Mouse (Mus musculus): ENCODE data around the gene Spag8. TPM values are rescaled to one million over a fixed set of nuclear protein-coding genes. Genes with fewer than 3 reads are reported as not detected.

The Spag8 gene
- under 1 TPM; 0.21 to 0.31 TPM for total RNA-seq (2021)

DNA sequence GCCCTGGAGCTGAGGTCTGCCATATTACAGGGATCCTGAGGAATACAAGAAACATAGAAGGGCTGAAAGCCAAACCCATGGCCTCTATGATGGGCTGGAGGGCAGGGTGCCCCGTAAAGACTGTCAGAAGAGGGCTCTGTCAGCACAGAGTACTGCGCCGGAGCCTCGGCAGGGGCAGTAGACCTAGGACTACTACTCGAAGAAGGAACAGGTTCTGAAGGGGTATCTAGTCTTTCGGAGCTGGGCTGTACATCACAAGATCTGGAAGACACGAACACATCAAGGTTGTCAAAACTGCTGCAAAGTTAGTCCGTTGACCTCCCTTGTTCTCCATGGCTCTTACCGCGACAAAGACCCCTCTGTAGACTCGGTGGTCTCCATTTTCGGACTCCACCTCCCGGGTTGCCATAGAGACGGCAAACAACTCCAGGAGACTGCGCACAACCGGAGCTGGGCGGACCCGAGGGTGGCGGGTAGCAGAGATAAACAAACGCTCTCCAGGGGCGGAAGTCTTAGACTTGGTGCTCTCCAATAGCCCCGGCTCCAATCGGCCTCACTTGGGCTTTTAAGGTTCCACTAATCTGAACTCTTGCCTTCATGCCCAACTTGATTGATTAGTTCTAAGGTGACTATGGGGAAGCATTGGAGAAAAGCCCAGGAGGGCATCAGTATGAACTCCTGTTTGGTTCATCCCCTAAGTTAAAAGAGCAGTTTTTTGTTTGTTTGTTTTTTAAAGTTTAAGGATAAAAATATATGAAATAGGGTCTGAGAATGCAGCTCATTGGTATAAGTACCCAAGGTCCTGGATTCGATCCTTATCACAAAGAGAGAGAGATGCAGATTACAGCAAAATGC lies at the start of gene Spag8:
Gene Spag8, minus strand, starts transcription at position 434 of the 855 bp plus-strand sequence.
- DNase-seq (ENCODE audit: low spot score), result no peak
- intact Hi-C loops (cut with DNase I), result loop anchor here (2.0 kb wide), 1 partner anchor 21 kb away; no protein-coding TSS in a partner anchor

DNA sequence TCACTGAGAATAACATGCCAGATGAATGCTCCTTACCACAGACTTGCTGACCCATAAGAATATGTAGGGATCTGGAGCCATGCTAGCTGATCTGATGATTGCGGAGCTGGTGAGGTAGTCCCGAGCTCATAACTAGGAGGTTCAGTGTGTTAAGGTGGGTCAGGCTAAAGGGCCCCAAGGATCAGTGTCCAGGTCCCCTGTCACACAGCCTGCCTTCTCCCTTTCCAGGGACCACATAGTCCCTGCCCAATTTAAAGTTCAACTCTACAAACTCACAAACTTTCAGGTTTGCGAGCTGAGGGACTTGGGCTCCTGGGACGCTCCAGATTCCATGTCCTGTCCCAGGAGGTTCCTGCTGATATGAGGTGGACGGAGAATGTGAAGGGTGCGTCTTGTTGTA lies 47.3 kb upstream of the Spag8 start, which contains the start of gene Olfr70:
Gene Olfr70, minus strand, starts transcription at position 101 of the 400 bp plus-strand sequence.
- intact Hi-C loops (cut with DNase I), result no loop called here
- DNase-seq (ENCODE audit: low spot score), result no peak

DNA sequence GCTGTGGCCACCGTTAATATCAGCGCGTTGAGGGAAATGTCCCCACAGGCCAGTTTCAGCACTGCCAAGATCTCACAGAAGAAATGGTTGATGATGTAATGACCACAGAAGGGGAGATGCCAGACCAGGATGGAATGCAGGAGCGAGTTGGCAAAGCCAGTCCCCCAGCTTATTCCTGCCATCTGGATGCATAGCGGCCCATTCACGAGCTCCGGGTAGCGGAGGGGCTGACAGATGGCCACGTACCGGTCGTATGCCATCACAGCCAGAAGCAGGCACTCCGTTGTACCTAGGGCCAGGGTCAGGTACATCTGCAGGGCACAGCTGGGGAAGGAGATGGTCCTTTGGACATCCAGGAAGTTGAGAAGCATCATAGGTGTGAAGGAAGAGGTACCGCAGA lies 43.2 kb upstream of the Spag8 start:
- DNase-seq (ENCODE audit: low spot score), result no peak
- intact Hi-C loops (cut with DNase I), result no loop called here

DNA sequence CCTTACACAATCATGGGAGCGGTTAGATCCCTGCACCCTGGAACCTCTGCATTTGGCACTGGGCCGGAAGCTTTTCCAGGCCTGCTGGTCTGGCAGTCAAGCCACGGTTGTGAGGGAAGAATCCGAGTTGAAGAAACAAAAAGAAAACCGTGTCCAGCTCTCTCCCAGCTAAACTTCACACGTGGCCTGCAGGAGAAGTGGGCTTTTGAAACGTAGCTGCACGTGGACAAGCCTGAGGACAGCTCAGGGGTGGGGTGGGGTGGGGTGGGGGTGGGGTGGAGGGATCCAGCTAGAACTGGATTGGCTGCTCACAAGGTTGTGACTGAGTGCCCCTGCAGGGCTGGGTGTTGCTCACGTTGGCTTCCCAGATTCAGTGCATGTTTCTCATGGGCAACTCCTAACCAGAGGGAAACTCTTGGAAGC lies 41.9 kb upstream of the Spag8 start:
- intact Hi-C loops (cut with DNase I), result no loop called here
- DNase-seq (ENCODE audit: low spot score), result peak; percentile 61

DNA sequence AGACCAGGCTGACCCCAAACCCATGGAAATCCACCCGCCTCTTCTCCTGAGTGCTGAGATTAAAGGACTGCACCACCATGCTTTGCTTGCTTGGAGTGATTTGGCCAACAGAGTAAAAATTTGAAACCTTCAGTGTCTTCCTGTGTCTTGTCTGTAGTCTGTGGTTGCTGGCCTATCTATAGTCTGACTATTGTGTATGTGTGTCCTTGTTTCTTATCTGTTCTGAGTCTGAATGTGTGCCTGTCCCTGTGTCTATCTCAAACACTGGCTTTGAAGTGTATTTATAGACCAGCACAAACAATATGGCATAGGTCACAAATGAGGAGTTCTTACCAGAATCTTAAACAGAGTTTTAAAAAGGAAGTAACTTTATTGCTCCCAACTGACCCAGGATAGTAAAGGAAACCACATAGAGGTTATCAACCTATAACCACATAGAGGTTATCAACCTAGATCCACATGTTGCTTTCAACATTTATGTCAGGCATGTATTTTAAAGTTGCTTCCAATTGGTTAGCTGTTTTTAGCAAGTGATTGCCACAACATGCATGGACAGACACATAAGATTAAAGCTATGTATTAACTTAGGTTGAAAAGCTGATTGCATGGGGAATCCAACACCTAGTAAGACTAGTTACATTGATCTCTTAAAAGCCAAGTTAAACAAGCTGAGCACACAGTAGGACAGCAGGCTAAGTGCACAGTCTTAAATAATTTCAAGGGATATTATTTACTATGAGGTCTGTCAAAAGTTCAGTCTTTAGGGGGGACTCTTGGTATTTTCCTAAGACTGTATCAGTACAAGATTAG lies 41.2 kb upstream of the Spag8 start:
- no peak for DNase-seq (ENCODE audit: low spot score)
- intact Hi-C loops (cut with DNase I), result no loop called here

DNA sequence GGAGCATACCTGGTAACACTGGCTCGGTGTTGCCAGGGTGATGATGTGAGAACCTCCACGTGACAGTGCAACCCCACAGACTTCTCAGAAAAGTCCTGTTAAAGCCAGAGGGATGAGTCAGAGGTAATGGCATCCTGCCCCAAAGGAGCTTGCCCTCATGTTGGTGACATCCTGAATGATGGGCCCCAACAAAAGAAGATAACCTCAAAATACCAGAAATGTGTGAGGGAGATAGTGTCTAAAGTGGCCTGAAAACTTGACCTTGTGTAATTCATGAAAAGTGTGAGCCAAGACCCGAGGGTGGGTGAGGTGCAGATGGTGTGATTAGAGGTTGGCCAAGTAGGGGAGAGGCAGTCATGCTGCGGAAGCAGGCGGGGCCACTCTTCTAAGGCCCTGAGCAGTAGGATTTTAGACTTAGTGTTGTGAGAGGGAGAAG lies 40.4 kb upstream of the Spag8 start:
- DNase-seq (ENCODE audit: low spot score), result peak; percentile 49
- intact Hi-C loops (cut with DNase I), result no loop called here

DNA sequence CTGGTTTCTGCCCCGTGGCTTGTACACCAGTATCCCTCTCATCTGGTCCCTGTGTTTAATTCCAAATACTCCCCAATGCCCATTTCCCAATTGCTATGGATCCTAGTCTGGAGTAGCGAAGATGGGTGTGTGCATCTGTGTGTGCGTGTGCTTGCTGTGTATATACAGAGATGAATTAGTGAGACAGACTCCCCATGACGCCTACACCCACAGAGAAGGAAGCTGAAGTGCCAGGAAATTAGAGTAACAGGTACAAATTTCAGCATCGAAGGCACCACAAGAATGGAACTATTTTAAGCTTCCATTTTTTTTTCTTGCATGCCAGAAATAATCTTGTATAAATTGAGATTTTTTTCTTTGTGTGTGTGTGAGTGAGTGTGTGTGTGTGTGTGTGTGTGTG lies 37.6 kb upstream of the Spag8 start:
- no peak for DNase-seq (ENCODE audit: low spot score)

DNA sequence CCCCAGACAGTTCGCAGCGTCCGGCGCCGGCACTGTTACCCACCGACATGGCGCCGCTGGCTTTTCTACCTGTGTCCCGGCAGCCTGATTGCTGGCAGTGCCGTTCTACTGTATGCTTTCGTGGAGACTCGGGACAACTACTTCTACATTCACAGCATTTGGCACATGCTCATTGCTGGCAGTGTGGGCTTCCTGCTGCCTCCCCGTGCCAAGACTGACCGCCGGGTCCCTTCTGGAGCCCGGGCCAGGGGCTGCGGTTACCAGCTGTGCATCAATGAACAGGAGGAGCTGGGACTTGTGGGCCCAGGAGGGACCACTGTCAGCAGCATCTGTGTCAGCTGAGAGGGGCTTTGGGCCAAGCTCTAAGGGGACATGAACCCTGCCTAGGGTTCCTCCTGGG lies 36.6 kb upstream of the Spag8 start:
- intact Hi-C loops (cut with DNase I), result no loop called here
- no peak for DNase-seq (ENCODE audit: low spot score)

More for the DNA sequence above, 37.6 kb upstream of the Spag8 start:
- intact Hi-C loops (cut with DNase I), result no loop called here

DNA sequence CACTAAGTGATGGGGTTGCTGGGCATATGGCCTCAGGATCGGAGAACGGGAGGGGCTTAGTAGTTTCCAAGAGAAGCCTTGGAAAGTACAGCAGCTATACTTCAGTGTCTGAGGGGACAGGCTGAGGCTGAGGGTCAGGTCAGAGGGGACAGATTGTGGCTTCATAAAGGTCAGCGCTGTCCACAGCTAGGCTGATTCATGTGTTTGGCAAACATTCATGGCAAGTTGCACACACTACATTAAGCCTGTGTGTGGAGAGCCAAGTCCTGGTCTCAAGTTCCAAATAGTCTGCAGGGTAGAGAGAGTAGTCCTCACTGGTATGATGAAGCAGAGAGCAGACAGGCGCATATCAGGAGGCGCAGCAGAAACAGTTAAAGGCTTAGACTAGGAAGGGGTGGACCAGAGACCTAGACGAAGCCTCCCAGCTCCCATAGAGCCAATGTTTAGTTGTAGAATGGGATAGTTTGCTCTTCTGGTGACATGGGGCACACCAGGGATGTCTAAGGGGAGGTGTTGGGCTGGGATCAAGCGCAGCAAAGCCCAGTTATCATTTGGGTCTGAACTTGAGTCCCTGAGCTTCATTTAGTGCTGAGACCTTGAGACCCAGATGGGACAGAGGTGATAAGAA lies 26.1 kb upstream of the Spag8 start:
- no peak for DNase-seq (ENCODE audit: low spot score)
- intact Hi-C loops (cut with DNase I), result no loop called here

DNA sequence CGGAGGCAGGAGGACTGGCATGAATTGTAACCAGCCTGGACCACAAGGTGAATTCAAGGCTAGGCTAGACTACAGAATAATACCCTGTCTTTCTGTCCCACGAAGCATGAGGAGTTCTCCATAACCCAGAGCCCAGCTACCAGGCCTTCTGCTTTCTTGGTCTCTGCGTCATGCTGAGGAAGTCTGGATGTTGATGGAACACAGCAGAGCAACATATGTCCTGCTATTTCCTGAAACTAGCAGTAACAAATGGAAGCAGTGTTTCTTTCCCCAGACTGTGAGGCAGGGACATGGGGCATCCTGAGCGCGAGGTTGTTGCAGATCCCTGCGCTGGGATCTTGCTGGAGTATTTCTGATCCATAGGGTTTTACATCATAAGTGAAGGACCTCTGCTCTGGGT lies 25.1 kb upstream of the Spag8 start:
- no peak for DNase-seq (ENCODE audit: low spot score)
- intact Hi-C loops (cut with DNase I), result no loop called here

DNA sequence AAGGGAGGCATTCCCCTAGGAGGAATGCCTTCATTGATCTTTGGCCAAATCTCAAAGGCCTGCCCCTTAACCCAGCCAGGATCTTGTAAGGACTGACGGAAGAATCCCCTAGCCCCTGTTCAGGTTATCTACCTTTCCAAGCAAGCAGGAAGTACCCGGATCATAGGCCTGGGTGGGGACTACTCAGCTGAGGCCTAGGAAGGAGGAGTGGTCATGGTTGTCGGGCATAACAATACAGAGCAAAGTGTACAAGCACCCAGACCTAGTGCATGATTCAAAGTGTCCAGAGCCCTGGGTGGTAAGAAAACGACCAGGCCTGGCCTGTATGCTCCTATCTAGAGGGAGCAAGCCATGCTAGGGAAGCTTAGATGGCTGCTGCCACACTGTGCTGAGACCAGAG lies 22.2 kb upstream of the Spag8 start:
- DNase-seq (ENCODE audit: low spot score), result no peak
- intact Hi-C loops (cut with DNase I), result no loop called here

DNA sequence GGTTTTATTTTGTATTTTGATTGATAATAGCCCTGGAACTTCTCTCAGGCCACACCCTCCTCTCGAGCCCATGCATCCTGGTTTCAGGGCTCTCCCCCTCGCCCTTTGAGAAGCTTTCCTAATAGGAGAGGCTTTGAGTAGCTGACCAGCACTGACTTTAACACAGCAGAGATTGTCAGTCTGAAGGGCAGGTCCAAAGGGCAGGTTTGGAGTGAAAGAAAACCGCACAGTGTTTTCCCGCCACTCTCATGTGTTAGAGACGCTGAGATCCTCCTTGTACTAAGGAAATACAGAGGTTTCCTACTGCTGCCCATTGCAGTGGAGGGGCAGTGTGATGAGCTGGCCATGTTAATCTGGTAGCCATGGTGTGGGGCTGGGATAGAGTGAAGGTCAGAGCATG lies 21.6 kb upstream of the Spag8 start:
- intact Hi-C loops (cut with DNase I), result no loop called here
- no peak for DNase-seq (ENCODE audit: low spot score)

DNA sequence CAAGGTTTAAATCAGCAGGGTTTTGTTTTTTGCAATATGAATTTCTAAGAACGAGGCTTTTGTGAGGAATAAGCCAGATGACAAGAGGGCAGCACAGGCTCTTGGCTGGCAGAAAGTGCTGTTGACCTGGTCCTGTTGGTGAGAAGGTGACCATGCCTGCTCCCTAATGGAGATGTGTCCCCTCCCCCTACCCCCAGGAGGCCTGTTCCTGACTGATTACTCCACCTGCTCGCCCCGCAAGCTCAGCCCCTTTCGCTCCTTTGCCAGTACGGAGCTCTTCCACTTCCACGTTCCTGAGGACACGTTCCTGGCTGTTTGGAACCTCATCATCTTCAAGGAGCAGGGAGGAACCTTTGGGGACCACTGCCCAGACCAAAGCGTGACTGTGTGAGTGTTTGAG lies 20.3 kb upstream of the Spag8 start:
- DNase-seq (ENCODE audit: low spot score), result no peak
- intact Hi-C loops (cut with DNase I), result no loop called here

DNA sequence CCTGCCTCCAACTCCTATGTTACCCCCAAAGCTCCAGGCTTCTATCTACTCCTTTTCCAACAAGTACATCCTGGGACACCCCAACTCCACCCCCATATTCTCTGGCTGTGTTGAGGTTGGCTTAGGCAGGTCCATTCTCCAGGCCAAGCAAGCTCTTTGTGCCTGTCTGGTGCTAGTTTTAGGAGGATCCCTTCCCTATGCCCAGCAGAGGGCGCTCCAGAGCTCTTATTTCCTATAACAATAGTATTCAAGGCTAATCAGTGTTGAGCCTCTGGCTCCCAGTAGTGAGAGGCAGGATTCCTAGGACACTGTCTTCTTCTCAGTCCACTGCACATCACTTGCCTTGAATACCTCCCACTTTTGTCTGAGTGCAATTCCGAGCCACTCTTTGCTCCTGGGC lies 18.7 kb upstream of the Spag8 start:
- intact Hi-C loops (cut with DNase I), result loop anchor here (1.0 kb wide), 1 partner anchor 40 kb away; no protein-coding TSS in a partner anchor
- peak; percentile 58 for DNase-seq (ENCODE audit: low spot score)

DNA sequence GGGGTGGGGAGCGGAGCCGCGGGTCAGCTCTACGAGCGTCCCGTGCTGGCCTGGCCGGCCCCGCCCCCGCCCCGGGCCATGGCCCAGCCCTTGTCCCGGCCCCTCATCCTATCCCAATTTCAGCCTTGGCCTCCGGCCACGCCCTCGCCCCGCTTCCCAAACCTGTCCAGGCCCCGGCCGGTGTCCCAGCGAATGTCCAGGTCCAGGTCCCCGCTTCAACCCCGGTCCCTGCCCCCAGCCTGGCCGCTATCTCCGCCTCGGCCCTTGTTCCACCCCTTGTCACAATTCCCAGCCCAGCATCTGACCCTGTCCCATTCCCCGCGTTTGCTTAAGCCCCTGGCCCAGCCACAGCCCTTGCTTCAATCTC lies 16.0 kb upstream of the Spag8 start:
- intact Hi-C loops (cut with DNase I), result no loop called here
- no peak for DNase-seq (ENCODE audit: low spot score)

DNA sequence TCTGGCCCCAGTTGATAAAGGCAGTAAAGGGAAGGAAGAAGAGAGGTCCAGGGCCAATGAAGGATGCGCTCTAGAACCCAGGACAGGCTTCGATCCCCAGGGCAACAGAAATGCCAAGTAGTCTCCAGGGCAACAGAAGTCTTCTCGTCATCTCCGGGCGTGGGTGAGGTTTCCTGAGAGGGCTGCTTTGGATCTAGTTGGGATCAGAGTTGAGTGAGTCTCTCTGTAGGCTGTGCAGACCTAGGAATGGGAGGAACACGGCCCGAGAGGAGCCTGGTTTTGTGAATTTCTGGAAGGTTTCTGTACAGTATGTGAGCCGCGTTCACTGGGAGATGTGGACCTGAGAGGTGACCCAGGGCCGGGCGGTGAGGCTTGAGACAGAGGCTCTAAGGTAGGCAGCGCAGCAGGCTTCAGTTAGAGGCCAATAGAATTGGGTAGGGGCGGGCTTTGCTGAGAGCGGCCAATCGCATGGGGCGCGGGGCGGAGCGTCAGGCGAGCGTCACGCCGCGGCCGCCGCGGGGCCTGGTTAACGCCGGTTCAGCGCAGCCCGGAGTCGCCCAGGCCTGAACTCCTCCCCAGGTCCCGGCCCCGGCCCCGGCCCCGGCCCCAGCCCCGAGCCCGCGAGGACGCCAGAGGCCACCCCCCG lies 15.5 kb upstream of the Spag8 start, which contains the start of the genes Tmem8b and Fam221b:
Gene Tmem8b, plus strand, starts transcription at position 190 of the 646 bp plus-strand sequence.
Gene Fam221b, minus strand, starts transcription at position 364 of the 646 bp plus-strand sequence.
- DNase-seq (ENCODE audit: low spot score), result peak; percentile 84
- intact Hi-C loops (cut with DNase I), result no loop called here

DNA sequence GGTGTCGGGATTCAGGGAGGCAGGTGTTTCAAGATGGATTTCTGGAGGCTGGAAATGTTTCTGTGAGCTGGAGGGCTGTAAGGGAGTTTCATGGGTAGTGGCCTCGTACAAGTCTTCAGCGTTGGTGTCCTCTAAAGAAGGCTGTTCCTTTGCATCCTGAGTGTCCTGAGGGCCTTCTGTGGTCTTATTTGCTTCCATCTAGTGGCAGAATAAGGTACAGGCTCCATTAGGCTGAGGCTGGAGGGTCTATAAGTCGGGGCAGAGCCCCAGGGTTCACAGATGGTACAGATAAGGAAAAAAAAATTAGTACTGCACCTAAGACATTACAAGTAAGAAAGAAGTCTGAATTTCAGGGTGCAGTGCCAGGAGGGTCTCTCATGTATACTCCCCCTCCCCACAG lies 13.0 kb upstream of the Spag8 start:
- no peak for DNase-seq (ENCODE audit: low spot score)
- intact Hi-C loops (cut with DNase I), result loop anchor here (2.0 kb wide), 1 partner anchor 36 kb away; the partner anchor contains the start of gene Npr2

DNA sequence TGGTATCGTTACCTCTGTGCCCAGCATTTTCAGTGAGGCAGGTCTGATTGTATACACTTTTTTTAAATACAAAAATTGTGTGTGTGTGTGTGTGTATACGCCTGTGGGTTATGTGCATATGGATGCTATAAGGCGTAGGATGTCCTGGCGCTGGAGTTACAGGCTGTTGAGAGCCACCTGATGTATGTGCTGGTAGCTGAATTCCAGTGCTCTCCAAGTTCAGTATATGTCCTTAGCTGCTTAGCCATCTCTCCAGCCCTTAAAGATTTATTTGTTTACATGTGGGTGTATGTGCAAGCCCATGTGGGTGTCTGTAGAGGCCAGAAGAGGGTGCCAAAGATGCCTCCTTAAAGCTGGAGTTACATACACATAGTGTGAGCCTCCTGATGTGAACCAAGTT lies 3.8 kb upstream of the Spag8 start:
- intact Hi-C loops (cut with DNase I), result no loop called here
- no peak for DNase-seq (ENCODE audit: low spot score)

DNA sequence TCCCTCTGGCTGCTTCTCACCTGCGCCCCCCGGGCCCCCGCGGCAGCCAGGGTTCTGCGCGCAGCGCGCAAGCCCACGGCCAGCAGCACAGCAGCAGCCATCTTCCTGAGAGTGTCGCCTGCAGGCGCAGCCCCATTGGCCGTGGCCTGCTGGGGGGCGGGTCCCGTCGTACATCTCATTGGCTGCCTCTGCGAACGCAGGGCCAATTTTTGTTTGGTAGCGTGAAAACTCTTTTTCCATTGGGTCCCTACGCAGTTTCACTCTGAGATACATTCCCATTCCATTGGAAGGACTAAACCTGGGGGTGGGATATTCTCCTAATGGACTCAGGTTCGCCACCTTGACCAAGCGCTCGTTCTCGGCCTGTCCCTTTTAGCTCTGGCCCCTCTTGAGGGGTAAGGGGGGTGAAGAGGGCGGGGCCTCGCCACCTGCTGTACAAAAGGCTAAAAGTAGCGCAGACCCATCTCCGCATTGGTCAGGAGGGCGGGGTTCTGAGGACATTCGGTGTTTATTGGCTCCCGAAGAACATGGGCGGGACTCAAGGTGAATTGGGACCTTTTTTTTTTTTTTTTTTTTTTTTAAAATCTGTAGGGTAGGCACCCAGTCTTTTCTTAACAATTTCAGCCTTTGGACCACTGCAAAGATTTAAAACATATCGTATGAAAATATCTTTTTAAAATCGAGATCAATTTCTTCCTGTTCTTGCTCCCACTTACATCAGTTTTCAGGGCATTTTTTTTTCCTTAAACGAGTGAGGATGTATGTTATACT lies 3.1 kb upstream of the Spag8 start, which contains the start of gene Hint2:
Gene Hint2, minus strand, starts transcription at position 128 of the 771 bp plus-strand sequence.
- peak; percentile 92 for DNase-seq (ENCODE audit: low spot score)
- intact Hi-C loops (cut with DNase I), result no loop called here
